Mouse (Mus musculus) forebrain, embryonic 14.5 days (tissue): ENCODE results near the gene Tuba1a. TPM values are rescaled to one million over a fixed set of nuclear protein-coding genes. Genes with fewer than 3 reads are reported as not detected.

Experiments
- ATAC-seq: fragments of 200-750 bp; cut with Nextera tagmentation; 2 replicates; pipeline ENCODE4 v1.8.0; 2017; ENCODE audit warnings: mild to moderate bottlenecking, moderate library complexity
- DNase-seq: peaks from one replicate; pipeline ENCODE4 v3.0.0-alpha.2; 2015; ENCODE audit warnings: low spot score
- H3K27ac ChIP-seq: fragments of 300-500 bp; sonication (generic); 2 replicates; pipeline ENCODE4 v1.5.1; 2014; ENCODE audit warnings: low read depth, mild to moderate bottlenecking, control low read depth, low read length, moderate library complexity
- H3K27me3 ChIP-seq: fragments of 300-500 bp; sonication (generic); replicated peaks from 2 replicates; pipeline ENCODE4 v1.6.1; 2014; ENCODE audit warnings: low read length, control low read depth, mixed read lengths; ENCODE audit not compliant: control insufficient read depth, insufficient read depth
- H3K36me3 ChIP-seq: fragments of 300-500 bp; sonication (generic); 2 replicates; pipeline ENCODE4 v1.6.1; 2014; ENCODE audit warnings: low read length, control low read depth; ENCODE audit not compliant: control insufficient read depth, insufficient read depth
- H3K4me1 ChIP-seq: fragments of 300-500 bp; sonication (generic); 2 replicates; pipeline ENCODE4 v1.6.1; 2014; ENCODE audit warnings: antibody characterized with exemption, low read length, control low read depth; ENCODE audit not compliant: control insufficient read depth, insufficient read depth
- H3K4me2 ChIP-seq: fragments of 300-500 bp; sonication (generic); 2 replicates; pipeline ENCODE4 v1.6.1; 2014; ENCODE audit warnings: mild to moderate bottlenecking, control low read depth, low read length
- H3K4me3 ChIP-seq: fragments of 300-500 bp; sonication (generic); 2 replicates; pipeline ENCODE4 v1.5.1; 2014; ENCODE audit warnings: low read depth, low read length, control low read depth
- H3K9ac ChIP-seq: fragments of 300-500 bp; sonication (generic); 2 replicates; pipeline ENCODE4 v1.6.1; 2014; ENCODE audit warnings: mild to moderate bottlenecking, low read length, control low read depth, moderate library complexity
- H3K9me3 ChIP-seq: fragments of 300-500 bp; sonication (generic); replicated peaks from 2 replicates; pipeline ENCODE4 v1.6.1; 2016; ENCODE audit warnings: low read length, control low read depth, mixed read lengths; ENCODE audit not compliant: control insufficient read depth
- WGBS: fragments of 180-500 bp; shearing (Covaris S2); extraction: QIAGEN DNeasy Blood & Tissue Kit; methylation state at CpG from one replicate; pipeline ENCODE4 v1.1.7; 2014; 5-methylcytosine and 5-hydroxymethylcytosine counted together
- polyA plus RNA-seq: library from polyadenylated mRNA; unstranded; fragments of >200 nt; fragmentation: Nextera tagmentation; extraction: Ambion mirVana; gene quantifications from 2 replicates; pipeline ENCODE4 v1.2.1, GENCODE M21; 2014

The Tuba1a gene
- polyA plus RNA-seq, 1 experiment from 2014 or later: 18,289 TPM

GRCm38 (mm10) chr15:98959531-98959930 lies 6.0 kb upstream of the Tuba1a start:
- no peak for ATAC-seq
- no peak overlapping the region for H3K9ac ChIP-seq
- no peak overlapping the region for H3K27ac ChIP-seq
- WGBS: 84% methylated on average over 3 of the region's 3 CpGs
- H3K4me1 ChIP-seq: peaks cover 5% of the 10 kb centered on the region
- H3K9me3 ChIP-seq: no peaks in the 10 kb centered on the region; the same call in 1 of the 2 replicates
- DNase-seq: no peak
- no peak overlapping the region for H3K4me3 ChIP-seq
- H3K36me3 ChIP-seq: no peaks in the 10 kb centered on the region
- no peaks in the 10 kb centered on the region for H3K27me3 ChIP-seq
- H3K4me2 ChIP-seq: no peak overlapping the region

- Histone ChIP-seq H3K4me2 (no peak overlapping the region), H3K4me1 (peaks cover 5% of the 10 kb centered on the region), H3K9me3 (no peaks in the 10 kb centered on the region; the same call in 1 of the 2 replicates), H3K4me3 (no peak overlapping the region), H3K9ac (no peak overlapping the region), H3K27ac (no peak overlapping the region), H3K27me3 (no peaks in the 10 kb centered on the region), H3K36me3 (no peaks in the 10 kb centered on the region)
- no peak for ATAC-seq
- 88% methylated on average over 4 of the region's 4 CpGs for WGBS
- no peak for DNase-seq
Measured at GRCm38 (mm10) chr15:98958901-98959420, 5.5 kb upstream of the Tuba1a start.

- H3K4me1 ChIP-seq: peaks cover 5% of the 10 kb centered on the region
- DNase-seq (no peak), ATAC-seq (no peak)
- no peaks in the 10 kb centered on the region for H3K9me3 ChIP-seq
- H3K4me2 ChIP-seq: no peak overlapping the region
- H3K36me3 ChIP-seq: no peaks in the 10 kb centered on the region
- WGBS: 80% methylated on average over 5 of the region's 5 CpGs
- no peak overlapping the region for H3K27ac ChIP-seq
- H3K27me3 ChIP-seq: no peaks in the 10 kb centered on the region
- H3K4me3 ChIP-seq: no peak overlapping the region
- H3K9ac ChIP-seq: no peak overlapping the region
Measured at GRCm38 (mm10) chr15:98957475-98957874, 4.0 kb upstream of the Tuba1a start.

- no peaks in the 10 kb centered on the region for H3K27me3 ChIP-seq
- H3K4me2 ChIP-seq: peak overlapping the region; percentile 79
- peak overlapping the region; percentile 99 for H3K27ac ChIP-seq
- ATAC-seq (no peak), DNase-seq (peak; percentile 56)
- 0 out of 2 replicates have a peak overlapping the region, but pooled peaks have one; percentile 97 for H3K4me3 ChIP-seq
- no peaks in the 10 kb centered on the region for H3K9me3 ChIP-seq
- peaks cover 5% of the 10 kb centered on the region for H3K4me1 ChIP-seq
- peaks cover 7% of the 10 kb centered on the region for H3K36me3 ChIP-seq
- H3K9ac ChIP-seq: peak overlapping the region; percentile 79
- WGBS: 53% methylated on average over 4 of the region's 4 CpGs
Measured at GRCm38 (mm10) chr15:98956000-98956399, 2.5 kb upstream of the Tuba1a start.

- DNase-seq: peak; percentile 66
- Histone ChIP-seq H3K9ac (peak overlapping the region; percentile 79), H3K27me3 (no peaks in the 10 kb centered on the region), H3K4me1 (peaks cover 5% of the 10 kb centered on the region), H3K4me3 (peak overlapping the region; percentile 97), H3K9me3 (no peaks in the 10 kb centered on the region), H3K4me2 (peak overlapping the region; percentile 79), H3K36me3 (peaks cover 10% of the 10 kb centered on the region), H3K27ac (peak overlapping the region; percentile 99)
- ATAC-seq: no peak
- WGBS: 52% methylated on average over 4 of the region's 4 CpGs
Measured at GRCm38 (mm10) chr15:98955324-98955723, 1.8 kb upstream of the Tuba1a start.

GRCm38 (mm10) chr15:98954425-98955253 lies 1.1 kb upstream of the Tuba1a start:
- 2% methylated on average over 14 of the region's 14 CpGs for WGBS
- Histone ChIP-seq H3K4me1 (peaks cover 5% of the 10 kb centered on the region), H3K4me3 (peak overlapping the region; percentile 97), H3K27me3 (no peaks in the 10 kb centered on the region), H3K9me3 (no peaks in the 10 kb centered on the region), H3K27ac (peak overlapping the region; percentile 99), H3K9ac (peak overlapping the region; percentile 79), H3K36me3 (peaks cover 13% of the 10 kb centered on the region), H3K4me2 (peak overlapping the region; percentile 79)
- ATAC-seq (peak; percentile 8), DNase-seq (peak; percentile 84)

- H3K4me1 ChIP-seq: peaks cover 5% of the 10 kb centered on the region
- H3K9me3 ChIP-seq: no peaks in the 10 kb centered on the region
- peak overlapping the region; percentile 97 for H3K4me3 ChIP-seq
- DNase-seq (peak; percentile 84), ATAC-seq (peak; percentile 52)
- WGBS: under 1% methylated on average over 41 of the region's 41 CpGs
- peaks cover 21% of the 10 kb centered on the region for H3K36me3 ChIP-seq
- H3K4me2 ChIP-seq: peak overlapping the region; percentile 48; the same call in 1 of the 2 replicates
- H3K27ac ChIP-seq: peak overlapping the region; percentile 99
- peak overlapping the region; percentile 100 for H3K9ac ChIP-seq
- H3K27me3 ChIP-seq: no peaks in the 10 kb centered on the region
Measured at GRCm38 (mm10) chr15:98952751-98953400, 627 bp downstream of the Tuba1a start.

- Histone ChIP-seq H3K9ac (peak overlapping the region; percentile 100), H3K9me3 (no peaks in the 10 kb centered on the region), H3K27ac (peak overlapping the region; percentile 99), H3K27me3 (no peaks in the 10 kb centered on the region), H3K4me1 (peaks cover 5% of the 10 kb centered on the region), H3K4me3 (peak overlapping the region; percentile 97), H3K36me3 (peaks cover 21% of the 10 kb centered on the region), H3K4me2 (peak overlapping the region; percentile 48)
- ATAC-seq (no peak), DNase-seq (peak; percentile 75)
- 6% methylated on average over 5 of the region's 5 CpGs for WGBS
Measured at GRCm38 (mm10) chr15:98952063-98952455, 1.4 kb downstream of the Tuba1a start.
